Mouse (Mus musculus) heart, embryonic 12.5 days (tissue): ENCODE measurements around the gene Fndc3b. TPM values are rescaled to one million over a fixed set of nuclear protein-coding genes. Genes with fewer than 3 reads are reported as not detected.

Experiments used
- ATAC-seq: fragments of 200-750 bp; cut with Nextera tagmentation; 2 replicates; pipeline ENCODE4 v1.8.0; 2017; ENCODE audit warnings: moderate TSS enrichment, moderate library complexity; ENCODE audit not compliant: insufficient number of reproducible peaks, low FRiP score
- H3K27ac ChIP-seq: fragments of 300-500 bp; sonication (generic); 2 replicates; pipeline ENCODE4 v1.5.1; 2016; ENCODE audit warnings: mild to moderate bottlenecking, moderate library complexity; ENCODE audit not compliant: poor library complexity, severe bottlenecking
- H3K27me3 ChIP-seq: fragments of 300-500 bp; sonication (generic); replicated peaks from 2 replicates; pipeline ENCODE4 v1.6.1; 2016; ENCODE audit warnings: mild to moderate bottlenecking, moderate library complexity
- H3K36me3 ChIP-seq: fragments of 300-500 bp; sonication (generic); 2 replicates; pipeline ENCODE4 v1.6.1; 2016; ENCODE audit warnings: mild to moderate bottlenecking, moderate library complexity
- H3K4me1 ChIP-seq: fragments of 300-500 bp; sonication (generic); replicated peaks from 2 replicates; pipeline ENCODE4 v1.6.1; 2016; ENCODE audit warnings: mild to moderate bottlenecking
- H3K4me2 ChIP-seq: fragments of 300-500 bp; sonication (generic); 2 replicates; pipeline ENCODE4 v1.6.1; 2016; ENCODE audit warnings: mild to moderate bottlenecking, moderate library complexity
- H3K4me3 ChIP-seq: fragments of 300-500 bp; sonication (generic); 2 replicates; pipeline ENCODE4 v1.5.1; 2016; ENCODE audit warnings: mild to moderate bottlenecking
- H3K9ac ChIP-seq: fragments of 300-500 bp; sonication (generic); 2 replicates; pipeline ENCODE4 v1.6.1; 2016; ENCODE audit warnings: mild to moderate bottlenecking, moderate library complexity
- H3K9me3 ChIP-seq: fragments of 300-500 bp; sonication (generic); replicated peaks from 2 replicates; pipeline ENCODE4 v1.6.1; 2016; ENCODE audit warnings: mild to moderate bottlenecking, moderate library complexity
- WGBS: fragments of 180-500 bp; shearing (Covaris S2); methylation state at CpG from one replicate; pipeline ENCODE4 v1.1.7; 2016; 5-methylcytosine and 5-hydroxymethylcytosine counted together
- polyA plus RNA-seq: library from polyadenylated mRNA; unstranded; fragments of >200 nt; fragmentation: Nextera tagmentation; extraction: Ambion mirVana; gene quantifications from 2 replicates; pipeline ENCODE4 v1.2.1, GENCODE M21; 2016

The Fndc3b gene
- polyA plus RNA-seq, 1 experiment from 2014 or later, result 36.8 TPM

DNA sequence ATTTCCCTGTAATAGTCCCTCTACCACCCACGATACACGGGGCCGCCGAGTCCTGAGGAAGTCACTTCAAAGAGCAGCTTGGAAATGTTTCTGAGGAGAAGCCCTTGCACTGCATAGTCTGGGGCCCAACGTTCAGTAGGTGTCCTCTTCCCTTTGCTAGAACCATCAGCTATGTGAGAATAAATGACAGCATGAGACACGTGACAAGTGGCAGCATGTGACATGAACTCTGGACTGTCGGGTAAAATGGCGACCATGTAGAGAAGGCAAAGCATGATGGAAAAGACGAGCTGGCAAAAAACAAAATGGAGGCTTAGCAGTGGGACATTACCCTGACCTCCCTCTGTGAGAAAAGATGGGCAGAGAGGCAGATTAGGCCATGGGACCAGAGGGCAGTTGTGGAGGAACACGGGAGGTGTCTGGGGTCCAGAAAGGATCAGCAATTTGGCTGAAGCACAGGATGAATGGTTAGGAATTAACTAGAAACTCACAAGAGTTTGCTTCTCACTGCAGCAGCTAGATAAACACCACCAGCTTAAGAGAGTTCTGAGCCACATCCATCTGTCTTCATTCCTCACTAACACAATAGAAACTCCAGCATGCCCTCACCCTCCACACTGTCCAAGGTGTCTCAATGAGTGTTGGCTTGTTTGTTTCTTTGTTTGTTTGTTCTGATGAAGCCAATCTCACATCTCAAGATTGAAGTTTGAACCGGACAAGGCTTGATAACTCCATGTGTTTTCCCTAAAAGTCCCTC is 118.2 kb downstream of the Fndc3b start:
- no peaks in the 10 kb centered on the region for H3K9me3 ChIP-seq
- peaks cover 39% of the 10 kb centered on the region for H3K4me1 ChIP-seq
- H3K4me2 ChIP-seq, result no peak overlapping the region
- no peak for ATAC-seq
- no peak overlapping the region for H3K4me3 ChIP-seq
- no peak overlapping the region for H3K27ac ChIP-seq
- H3K9ac ChIP-seq, result no peak overlapping the region
- 84% methylated on average over 11 of the region's 11 CpGs for WGBS
- H3K36me3 ChIP-seq, result peaks cover 10% of the 10 kb centered on the region; the same call in 1 of the 2 replicates
- no peaks in the 10 kb centered on the region for H3K27me3 ChIP-seq

DNA sequence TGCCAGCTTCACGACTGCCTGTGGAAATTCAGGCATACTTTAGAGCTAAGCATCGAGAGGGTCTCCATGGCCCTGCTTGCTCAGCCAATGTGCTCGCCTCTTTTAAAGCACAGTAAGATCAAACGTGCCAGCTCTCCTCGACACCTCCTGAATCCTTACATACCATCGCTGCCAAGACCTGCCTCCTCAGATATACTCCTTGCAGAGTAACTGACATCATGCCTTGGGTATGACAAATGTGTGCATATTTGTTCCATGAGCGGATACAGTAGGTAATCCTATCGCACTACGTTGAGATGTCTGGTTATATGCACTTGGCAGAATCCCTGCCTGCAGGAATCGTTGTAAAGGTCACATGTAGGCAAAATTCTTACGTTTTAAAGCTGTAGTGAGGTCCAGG is 120.3 kb downstream of the Fndc3b start:
- Histone ChIP-seq H3K4me2 (no peak overlapping the region), H3K4me3 (no peak overlapping the region), H3K36me3 (peaks cover 10% of the 10 kb centered on the region; the same call in 1 of the 2 replicates), H3K27ac (peak overlapping the region; percentile 25; the same call in 1 of the 2 replicates), H3K27me3 (no peaks in the 10 kb centered on the region), H3K9me3 (no peaks in the 10 kb centered on the region), H3K9ac (no peak overlapping the region), H3K4me1 (peaks cover 46% of the 10 kb centered on the region)
- 0 out of 2 replicates have a peak, but pooled peaks have one; percentile 49 for ATAC-seq
- WGBS, result 50% methylated on average over 11 of the region's 11 CpGs

DNA sequence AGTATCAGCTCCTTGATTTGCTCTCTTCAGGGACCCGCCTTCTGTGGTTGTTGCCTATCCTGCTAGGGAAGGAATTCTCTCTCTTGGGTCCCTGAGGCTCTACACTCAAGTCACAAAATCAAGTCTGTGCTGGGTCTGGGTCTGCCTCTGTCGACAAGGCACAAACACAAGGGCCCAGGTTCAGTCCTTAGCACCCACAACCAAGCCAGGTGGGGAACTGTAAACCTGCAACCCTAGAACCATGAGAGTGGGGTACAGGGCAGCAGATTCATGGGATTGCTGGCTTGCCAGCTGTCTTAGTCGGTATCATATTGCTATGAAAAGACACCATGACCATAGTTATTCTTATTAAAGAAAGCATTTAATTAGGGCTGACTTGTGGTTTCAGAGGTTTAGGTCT is 121.8 kb downstream of the Fndc3b start:
- H3K27ac ChIP-seq, result no peak overlapping the region
- WGBS, result 87% methylated on average over 3 of the region's 3 CpGs
- no peak overlapping the region for H3K9ac ChIP-seq
- H3K27me3 ChIP-seq, result no peaks in the 10 kb centered on the region
- H3K4me1 ChIP-seq, result peaks cover 56% of the 10 kb centered on the region
- no peak overlapping the region for H3K4me2 ChIP-seq
- H3K4me3 ChIP-seq, result no peak overlapping the region
- H3K36me3 ChIP-seq, result peaks cover 10% of the 10 kb centered on the region; the same call in 1 of the 2 replicates
- ATAC-seq, result no peak
- no peaks in the 10 kb centered on the region for H3K9me3 ChIP-seq

DNA sequence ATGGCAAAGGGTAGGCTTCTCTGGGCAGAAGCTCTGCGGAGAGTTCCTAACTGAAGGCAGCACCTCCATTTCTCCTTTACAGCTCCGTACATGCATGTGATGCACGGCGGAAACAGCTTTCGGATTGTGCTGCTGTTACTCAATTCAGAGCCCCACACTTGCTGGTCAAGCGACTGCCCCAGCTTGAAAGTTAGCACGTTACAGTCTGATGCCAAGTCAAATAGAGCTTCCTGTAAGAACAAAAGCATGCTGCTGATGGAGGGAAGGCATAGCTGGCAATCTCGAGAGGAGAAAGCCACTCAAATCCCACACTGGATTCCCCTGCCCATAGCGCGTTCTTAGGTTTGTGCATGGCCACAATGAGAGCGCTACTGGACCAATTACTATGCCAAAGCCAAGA is 122.5 kb downstream of the Fndc3b start:
- Histone ChIP-seq H3K27ac (no peak overlapping the region), H3K4me2 (no peak overlapping the region), H3K27me3 (no peaks in the 10 kb centered on the region), H3K36me3 (peaks cover 10% of the 10 kb centered on the region; the same call in 1 of the 2 replicates), H3K4me3 (no peak overlapping the region), H3K9me3 (no peaks in the 10 kb centered on the region), H3K9ac (no peak overlapping the region), H3K4me1 (peaks cover 56% of the 10 kb centered on the region)
- ATAC-seq, result no peak
- 88% methylated on average over 11 of the region's 11 CpGs for WGBS

DNA sequence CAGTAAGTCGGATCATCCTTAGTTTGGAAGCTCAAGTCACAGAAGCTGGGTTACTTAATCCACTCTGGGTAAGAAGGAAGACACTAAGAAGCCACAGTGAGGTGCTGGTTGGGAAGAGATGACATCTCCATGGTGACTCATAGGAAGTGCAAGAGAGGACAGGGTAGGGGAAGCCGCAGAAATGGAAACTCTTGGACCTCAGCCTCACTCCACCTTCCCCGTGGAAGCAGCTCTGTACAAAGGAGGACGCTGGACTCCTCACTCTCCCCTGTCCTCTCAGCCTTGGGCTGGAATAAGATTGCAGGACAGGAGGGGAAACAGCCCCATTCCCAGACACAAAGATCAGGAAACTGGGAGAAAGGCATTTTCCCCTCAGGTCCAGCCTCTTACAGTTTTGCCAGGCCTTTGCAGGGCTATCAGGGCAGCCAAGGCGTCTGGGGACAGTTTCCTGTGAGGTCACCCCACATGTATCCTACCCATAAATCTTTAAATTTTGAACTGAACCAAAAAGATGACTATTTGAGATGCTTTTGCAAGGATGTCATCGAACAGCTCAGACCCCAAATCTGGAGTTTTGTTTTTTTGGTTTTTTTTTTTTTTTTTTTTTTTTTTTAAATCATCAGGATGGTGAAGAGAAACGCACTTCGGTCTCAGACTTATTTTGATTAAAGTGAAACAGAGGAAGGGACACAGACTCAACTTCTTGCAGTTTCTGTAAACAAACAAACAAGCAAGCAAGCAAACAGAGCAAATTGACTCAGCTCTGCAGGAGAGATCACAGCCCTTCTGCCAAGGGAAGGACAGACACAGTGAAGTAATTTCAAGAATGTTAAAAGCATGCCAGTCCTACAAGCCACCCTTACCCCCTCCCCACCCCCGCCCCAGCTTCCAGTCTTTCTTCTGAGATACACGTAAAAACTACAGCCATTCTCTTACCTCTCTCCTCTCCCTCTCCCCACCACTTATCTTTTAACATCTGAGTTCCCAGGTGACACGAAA is 126.2 kb downstream of the Fndc3b start:
- no peak overlapping the region for H3K9ac ChIP-seq
- peak overlapping the region; percentile 80 for H3K27ac ChIP-seq
- peaks cover 4% of the 10 kb centered on the region; the same call in 1 of the 2 replicates for H3K36me3 ChIP-seq
- peak overlapping the region; percentile 32 for H3K4me2 ChIP-seq
- no peaks in the 10 kb centered on the region for H3K9me3 ChIP-seq
- peaks cover 69% of the 10 kb centered on the region for H3K4me1 ChIP-seq
- no peaks in the 10 kb centered on the region for H3K27me3 ChIP-seq
- ATAC-seq, result peak; percentile 79
- no peak overlapping the region for H3K4me3 ChIP-seq
- 15% methylated on average over 11 of the region's 11 CpGs for WGBS

DNA sequence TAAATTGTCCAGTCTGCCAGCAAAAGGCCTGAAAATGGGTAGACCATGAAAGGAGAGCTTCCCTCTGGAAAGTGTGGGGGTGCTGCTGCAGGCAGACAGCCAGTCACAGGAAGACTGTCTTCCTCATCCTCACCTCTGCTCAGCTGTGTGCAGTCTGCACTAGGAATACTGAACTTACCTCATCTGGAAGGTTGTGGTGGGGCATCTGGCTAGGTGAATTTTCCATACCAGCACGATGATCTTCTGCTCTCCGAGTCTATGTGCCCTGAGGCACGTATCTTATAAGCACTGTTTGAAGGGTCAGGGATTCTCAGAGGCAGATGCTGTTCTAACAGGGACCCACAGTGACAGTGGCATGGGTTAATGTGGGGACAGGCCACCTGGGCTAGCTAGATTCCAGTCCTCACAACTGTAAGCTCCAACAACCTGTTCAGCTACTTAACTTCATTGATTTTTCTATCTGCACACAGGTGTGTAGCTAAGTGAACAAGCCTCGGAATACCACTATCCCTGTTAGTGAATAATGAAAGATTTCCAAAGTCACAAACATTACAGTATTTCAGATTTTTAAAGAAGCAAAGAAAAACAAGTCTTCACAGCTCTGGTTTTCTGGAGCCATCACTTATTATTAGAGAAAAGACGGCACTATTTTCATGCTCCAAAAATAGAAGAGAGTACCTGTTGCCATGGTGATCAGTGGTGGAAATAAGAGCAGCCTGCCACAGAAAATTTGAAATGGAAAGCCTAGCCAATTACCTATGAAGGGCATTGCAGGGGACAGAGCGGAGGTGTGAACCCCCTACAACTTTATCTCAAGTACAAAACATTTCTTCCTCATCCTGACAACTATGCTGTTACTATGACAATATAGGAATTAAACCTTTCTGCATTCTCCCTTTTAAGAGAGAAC is 128.9 kb downstream of the Fndc3b start:
- WGBS, result 66% methylated on average over 6 of the region's 6 CpGs
- Histone ChIP-seq H3K4me1 (peaks cover 72% of the 10 kb centered on the region), H3K4me3 (no peak overlapping the region), H3K9ac (no peak overlapping the region), H3K27ac (no peak overlapping the region), H3K4me2 (no peak overlapping the region), H3K27me3 (no peaks in the 10 kb centered on the region), H3K36me3 (no peaks in the 10 kb centered on the region), H3K9me3 (no peaks in the 10 kb centered on the region)
- no peak for ATAC-seq

DNA sequence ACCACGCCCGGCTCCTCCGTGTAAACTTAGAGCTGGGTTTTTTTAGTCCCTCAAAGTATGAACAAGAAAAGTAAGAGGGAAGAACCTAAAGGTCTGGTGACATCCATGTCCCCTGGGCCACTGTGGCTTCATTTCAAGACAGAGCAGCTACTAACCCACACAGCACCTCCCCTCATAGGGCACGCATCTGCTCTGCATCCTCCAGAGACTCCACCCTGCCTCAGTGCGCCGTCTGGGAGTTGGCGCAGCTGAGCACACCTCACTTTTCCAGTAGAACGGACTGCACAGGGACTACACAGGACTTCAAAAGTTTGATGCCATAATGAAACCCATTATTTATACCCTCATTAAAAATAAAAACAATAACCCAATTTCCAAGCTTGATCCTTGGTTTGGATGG is 130.2 kb downstream of the Fndc3b start:
- H3K4me2 ChIP-seq, result no peak overlapping the region
- no peaks in the 10 kb centered on the region for H3K27me3 ChIP-seq
- peaks cover 70% of the 10 kb centered on the region for H3K4me1 ChIP-seq
- H3K36me3 ChIP-seq, result no peaks in the 10 kb centered on the region
- H3K9me3 ChIP-seq, result no peaks in the 10 kb centered on the region
- no peak overlapping the region for H3K9ac ChIP-seq
- no peak overlapping the region for H3K27ac ChIP-seq
- no peak overlapping the region for H3K4me3 ChIP-seq
- no peak for ATAC-seq
- WGBS, result 89% methylated on average over 8 of the region's 8 CpGs

DNA sequence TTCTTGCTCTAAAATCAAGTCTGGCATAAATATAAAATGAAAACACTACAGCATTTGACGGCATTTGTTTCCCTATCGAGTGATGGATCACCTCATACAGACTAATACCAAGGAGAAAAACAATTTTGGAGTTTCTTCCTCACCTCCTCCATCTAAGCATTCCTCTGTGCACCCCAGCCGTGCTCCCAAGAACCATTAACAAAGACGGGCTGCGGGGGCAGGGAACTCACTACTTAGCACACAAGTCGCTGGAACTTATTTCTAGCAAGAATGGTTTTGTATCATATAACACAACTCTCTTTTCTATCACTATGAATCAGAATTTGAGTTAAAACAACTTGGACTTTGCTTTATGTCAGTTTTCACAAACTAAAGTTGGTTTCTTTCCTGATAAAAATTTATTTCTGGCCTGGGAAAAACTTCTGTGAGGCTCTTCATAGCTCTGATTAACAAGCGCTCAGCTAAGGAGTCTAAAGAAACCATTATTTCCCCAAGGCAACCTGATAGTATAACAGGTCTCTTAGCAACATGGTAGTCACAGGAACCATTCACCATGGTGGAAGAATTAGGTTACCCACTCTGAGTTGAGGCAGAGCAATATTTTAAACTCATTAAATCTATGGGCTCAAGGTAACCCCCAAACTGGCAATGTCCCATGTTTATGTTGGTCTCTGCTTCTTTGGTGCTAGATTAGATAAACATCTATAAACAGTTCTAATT is 131.1 kb downstream of the Fndc3b start:
- no peak for ATAC-seq

DNA sequence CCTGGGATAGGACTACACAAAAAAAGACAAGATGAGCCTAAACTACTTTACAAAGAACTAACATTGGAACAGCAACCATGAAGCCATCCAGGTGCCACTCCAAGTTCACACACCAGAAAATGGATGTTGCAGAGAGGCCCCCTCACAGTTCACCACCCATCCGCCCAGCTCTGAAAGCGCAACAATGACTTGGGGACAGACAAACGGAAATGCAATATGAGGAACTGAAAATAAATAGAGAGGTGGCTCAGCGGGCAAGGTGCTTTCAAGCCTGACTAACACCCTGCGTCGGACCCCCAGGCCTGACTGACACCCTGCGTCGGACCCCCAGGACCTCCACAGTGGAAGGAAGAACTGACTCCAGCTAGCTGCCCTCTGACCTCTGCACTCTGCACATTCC is 131.9 kb downstream of the Fndc3b start:
- Histone ChIP-seq H3K4me1 (peaks cover 63% of the 10 kb centered on the region), H3K9me3 (no peaks in the 10 kb centered on the region), H3K4me3 (no peak overlapping the region), H3K27me3 (no peaks in the 10 kb centered on the region), H3K27ac (no peak overlapping the region), H3K9ac (no peak overlapping the region), H3K36me3 (no peaks in the 10 kb centered on the region), H3K4me2 (no peak overlapping the region)
- 79% methylated on average over 8 of the region's 8 CpGs for WGBS
- no peak for ATAC-seq

More for the DNA sequence above, 131.1 kb downstream of the Fndc3b start:
- 64% methylated on average over 7 of the region's 7 CpGs for WGBS
- no peak overlapping the region for H3K4me3 ChIP-seq
- peaks cover 69% of the 10 kb centered on the region for H3K4me1 ChIP-seq
- no peaks in the 10 kb centered on the region for H3K36me3 ChIP-seq
- H3K9ac ChIP-seq, result no peak overlapping the region
- no peak overlapping the region for H3K4me2 ChIP-seq
- no peaks in the 10 kb centered on the region for H3K27me3 ChIP-seq
- no peak overlapping the region for H3K27ac ChIP-seq
- no peaks in the 10 kb centered on the region for H3K9me3 ChIP-seq
